Mouse (Mus musculus): ENCODE data around the gene Csrp3.

The Csrp3 gene

DNA sequence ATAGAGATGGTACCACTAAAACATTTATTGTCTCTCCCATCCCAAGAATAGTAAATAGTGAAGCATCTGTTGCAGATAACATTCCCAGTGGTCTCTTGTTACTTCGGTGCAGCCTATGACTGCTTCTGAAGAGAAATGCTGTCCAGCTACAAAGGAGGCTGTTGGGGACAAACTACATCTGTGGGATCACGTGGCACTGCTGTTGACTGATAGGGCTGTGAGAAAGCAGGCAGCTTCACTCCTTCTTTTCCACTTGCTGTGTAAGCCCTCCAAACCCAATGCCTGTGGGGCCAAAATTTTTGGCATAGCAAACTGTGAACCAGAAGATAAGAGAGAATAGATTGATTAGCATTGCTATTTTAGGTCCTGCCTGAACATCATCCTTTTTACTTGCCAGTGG is 17.4 kb downstream of the Csrp3 start:
- DNase-seq (ENCODE audit: extremely low read depth, low read depth), result no peak

DNA sequence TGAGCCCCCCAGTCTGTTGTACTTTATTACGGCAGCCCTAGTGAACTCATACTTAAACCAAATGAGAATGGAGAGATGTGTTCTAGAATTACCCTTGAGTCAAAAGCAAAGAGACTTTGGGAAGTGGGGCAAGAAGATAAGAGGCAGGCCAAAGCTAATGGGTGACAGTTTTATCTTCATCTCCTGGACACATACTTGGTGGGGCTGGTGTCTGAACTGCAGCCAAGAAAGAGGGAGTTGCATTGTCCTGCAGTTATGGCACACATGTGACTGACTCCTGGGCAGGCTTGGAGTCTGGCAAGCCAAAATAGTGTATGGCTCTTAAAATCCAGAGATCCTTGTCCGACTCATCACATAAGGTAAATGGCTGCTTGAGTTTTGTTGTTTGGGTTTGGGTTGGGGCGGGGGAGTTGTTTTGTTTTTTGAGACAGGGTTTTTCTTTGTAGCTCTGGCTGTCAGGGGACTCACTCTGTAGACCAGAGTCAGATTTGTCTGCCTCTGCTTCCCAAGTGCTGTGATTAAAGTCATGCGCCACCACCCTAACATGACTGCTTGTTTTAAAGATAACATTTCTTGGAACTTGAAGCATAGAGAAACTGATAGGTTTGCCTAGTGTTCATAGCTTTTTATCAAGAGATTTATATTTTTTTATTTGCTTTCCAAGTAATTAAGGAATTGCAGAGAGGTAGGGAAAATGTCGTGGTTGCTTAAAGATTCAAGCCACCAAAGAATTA is 18.5 kb downstream of the Csrp3 start:
- no peak for DNase-seq (ENCODE audit: extremely low read depth, low read depth)

DNA sequence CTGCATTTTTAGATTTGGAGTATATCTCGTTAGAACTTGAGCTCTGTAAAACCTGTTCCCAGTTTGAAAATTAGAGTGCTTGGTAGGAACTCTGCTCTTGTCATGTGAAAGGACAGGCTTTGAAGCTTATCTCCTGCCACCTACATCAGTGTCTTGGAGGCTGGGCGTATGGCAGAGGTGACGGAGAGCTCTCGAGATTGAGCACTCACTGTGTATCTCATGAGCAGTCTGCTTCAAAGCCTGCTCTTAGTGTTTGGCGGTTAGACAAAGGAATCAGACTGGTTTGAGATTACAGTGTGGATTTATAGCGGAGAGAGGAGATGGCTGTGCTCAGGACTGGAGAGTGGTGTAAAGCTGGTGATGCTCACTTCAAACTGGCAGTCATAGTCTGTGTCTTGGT is 22.7 kb downstream of the Csrp3 start:
- DNase-seq (ENCODE audit: extremely low read depth, low read depth), result no peak

DNA sequence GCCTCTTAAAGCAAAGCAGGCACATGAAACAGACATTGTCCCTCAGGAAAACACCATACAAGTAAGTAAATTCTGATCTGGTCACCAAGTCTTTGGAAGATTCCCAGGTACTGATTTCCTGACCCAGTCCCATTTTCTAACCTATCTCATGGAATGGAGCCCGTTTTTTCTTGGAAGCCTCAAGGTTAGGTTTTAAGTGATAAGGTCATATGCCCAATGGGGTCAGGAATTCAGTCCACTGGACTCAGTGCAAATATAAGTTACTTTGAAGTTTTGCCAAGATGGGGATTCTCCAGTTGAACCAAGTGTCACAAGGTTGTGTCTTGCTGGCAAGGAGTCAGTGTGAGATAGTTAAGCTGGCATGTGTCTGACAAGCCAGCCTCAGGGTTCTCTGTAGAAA is 23.2 kb downstream of the Csrp3 start:
- DNase-seq (ENCODE audit: extremely low read depth, low read depth), result no peak

DNA sequence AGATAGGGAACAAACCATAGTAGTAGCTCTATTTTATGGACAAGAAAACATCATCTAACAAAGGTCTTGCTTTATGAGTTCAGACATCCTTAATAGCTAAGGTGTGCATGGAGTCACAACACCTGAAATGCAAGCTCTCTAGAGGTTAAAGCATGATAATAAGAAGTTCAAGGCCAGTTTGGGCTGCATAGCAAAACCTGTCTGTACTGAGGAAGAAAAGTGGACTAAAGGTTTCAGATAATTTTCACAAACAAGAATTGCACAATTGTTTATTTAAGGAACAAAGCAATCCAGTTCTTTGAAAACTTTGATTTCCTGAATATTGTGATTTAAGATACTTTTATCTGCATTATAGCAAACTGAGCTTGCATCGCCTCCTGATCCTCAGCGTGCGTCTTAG is 24.2 kb downstream of the Csrp3 start:
- no peak for DNase-seq (ENCODE audit: extremely low read depth, low read depth)

DNA sequence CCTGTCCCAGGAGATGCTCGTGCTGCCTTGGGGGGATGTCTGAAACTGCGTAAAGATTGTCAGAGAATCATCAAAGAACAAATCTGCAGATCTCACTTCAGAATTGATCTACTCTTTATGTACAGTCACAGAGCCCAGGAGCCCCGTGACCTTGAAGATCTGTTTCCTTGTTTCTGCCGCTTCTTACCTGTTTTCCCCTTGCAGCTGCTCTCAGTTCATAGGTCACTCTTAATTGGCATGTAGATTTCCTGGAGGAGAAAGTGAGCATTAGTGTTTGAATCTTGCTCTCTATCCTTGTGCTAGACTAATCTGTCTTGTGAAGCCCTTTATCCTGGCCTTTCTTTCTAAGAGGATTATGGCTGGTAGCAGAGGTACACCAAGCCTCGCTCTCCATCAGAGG is 26.2 kb downstream of the Csrp3 start:
- no peak for DNase-seq (ENCODE audit: extremely low read depth, low read depth)

DNA sequence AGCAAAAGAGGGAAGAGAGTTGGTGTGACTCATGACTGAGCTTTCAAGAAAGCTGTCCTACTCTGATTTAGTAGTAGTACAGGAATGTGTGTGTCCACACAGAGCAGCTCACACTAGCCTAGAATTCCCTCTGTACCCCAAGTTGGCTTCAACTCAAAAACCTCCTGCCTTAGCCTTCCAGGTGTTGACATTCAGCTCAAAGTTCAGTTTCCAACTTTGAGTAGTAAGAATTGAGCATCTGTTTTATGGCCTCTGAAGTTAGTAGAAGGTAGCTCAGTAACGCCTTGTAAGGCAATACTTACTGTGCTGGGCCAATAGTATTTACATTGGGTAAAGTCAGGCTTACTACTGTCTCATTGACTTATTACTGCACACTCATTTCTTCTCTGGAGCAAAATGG is 34.2 kb downstream of the Csrp3 start:
- no peak for DNase-seq (ENCODE audit: extremely low read depth, low read depth)

DNA sequence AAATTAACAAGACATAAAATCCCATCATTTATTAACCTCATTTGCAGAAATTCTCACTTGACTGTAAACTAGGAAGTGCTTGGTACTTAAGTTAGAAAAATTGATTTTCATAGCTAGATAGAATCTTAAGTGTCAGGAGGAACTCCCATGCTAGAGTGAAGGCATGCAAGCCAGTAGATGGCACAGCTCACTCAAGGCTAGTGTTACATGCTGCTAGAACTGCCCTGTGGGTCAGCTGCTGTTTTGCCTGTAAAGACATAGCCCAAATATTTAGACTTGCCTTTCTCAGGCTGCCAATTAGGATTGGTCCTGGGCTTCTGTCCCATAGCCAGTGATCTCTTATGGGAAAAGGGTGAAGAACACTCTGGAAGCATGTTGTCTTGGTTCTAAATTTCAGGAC is 35.5 kb downstream of the Csrp3 start:
- no peak for DNase-seq (ENCODE audit: extremely low read depth, low read depth)

DNA sequence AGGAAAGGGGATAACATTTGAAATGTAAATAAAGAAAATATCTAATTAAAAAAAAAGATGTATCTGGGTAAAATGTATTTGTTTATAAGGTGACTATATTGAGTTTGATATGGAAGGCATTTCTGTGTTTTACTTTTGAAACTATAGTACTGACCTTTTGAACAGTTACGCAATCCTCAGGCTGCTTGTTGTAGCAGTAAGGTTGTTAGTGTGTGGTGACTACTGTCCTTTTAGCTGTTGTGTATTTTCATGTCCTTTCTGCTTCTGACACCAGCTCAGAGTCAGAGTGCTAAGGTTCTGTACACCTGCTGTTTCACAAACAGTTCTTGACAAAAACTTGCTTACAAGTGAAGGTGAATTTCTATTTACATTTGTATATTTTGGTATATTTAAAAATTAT is 37.2 kb downstream of the Csrp3 start:
- no peak for DNase-seq (ENCODE audit: extremely low read depth, low read depth)

DNA sequence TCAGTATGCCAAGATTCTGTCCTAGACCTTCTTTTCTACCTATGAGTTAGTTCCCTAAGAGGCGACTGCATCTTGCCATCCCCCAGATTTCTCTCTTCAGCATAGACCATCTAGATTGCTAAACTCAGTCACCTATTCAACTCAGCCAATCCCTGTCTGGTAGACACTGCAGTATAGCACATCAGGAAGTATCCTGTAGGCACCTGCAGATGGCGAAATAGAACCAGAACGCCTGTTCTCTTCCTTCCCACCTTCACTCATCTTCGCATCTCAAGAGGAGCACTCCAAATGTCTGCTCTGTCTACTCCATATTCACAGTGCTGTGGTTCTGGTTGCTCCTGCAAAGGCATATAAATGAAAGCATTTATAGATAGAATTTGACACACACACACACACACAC is 41.2 kb downstream of the Csrp3 start:
- no peak for DNase-seq (ENCODE audit: extremely low read depth, low read depth)

DNA sequence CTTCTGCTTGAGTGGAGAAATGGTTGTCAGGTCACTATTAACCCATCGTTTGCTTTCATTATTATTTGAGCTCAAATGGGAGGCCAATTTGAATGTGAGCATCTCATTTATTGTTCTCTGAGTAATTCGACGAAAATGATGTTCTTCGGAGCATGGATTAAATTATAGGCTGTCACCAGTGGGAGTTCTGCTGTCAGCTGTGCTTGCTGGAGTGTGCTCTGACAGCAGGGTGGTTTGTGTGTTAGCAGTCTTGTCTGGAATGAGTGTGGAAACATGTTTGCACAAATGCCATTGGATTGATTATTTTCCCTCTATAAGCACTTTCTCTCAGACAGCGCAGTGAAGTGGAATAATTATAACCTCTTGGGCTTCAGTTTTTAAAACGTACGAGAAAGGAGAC is 44.5 kb downstream of the Csrp3 start:
- no peak for DNase-seq (ENCODE audit: extremely low read depth, low read depth)

DNA sequence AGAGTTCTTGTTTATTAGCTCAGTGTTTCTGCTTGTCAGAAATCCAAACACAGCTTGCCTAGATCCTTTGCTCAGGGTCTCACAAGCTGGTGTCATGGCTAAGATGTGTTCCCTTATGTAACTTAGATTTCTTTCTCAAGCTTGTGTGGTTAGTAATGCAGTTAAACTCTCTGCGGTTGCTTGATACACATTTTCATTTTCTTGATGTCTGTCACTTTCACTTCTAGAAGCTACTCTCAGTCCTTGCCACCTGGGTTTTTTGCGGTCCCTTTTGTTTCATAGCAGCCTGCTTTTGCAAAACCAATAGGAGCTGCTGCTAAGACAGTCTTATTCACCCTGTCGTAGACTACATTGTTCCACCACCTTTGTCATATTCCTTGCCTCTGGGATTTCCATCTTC is 52.7 kb downstream of the Csrp3 start:
- no peak for DNase-seq (ENCODE audit: extremely low read depth, low read depth)

DNA sequence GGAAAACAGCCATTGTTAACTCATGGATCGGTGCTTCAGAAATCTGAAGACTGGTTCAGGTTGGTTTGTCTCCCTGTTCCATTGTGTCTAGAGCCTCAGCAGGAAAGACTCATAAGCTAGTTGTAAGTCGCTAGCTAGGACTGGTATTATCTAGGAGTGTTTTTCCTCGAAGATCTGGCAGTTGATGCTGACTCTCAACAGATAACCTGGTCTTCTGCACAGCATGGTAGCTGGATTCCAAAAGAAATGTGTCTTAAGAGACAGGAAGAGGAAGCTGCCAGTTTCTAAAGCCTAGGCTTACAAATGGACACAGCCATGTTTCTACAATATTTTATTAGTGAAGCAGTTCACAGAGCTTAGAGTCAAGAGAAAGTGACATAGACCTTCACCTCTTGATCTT is 56.4 kb downstream of the Csrp3 start:
- DNase-seq (ENCODE audit: extremely low read depth, low read depth), result peak; percentile 15

DNA sequence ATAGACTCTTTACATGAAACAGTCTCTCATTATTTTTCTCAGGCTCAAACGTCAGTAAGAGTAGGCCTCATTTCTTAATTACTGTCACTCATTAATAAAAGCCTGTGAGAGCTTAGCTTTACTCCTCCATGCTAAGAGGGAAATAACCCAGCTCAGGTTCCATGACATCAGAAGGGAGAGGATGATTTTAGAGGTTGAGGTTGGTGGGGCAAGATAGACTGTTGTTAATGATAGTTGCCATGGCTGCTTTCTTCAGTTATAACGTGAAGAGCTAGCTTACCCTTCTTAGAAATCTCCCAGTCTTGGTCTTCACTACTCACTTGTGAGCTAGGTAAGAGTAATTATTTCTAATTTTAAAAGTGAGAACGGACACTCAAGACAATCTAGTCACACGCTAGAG is 57.7 kb downstream of the Csrp3 start:
- DNase-seq (ENCODE audit: extremely low read depth, low read depth), result peak; percentile 44

DNA sequence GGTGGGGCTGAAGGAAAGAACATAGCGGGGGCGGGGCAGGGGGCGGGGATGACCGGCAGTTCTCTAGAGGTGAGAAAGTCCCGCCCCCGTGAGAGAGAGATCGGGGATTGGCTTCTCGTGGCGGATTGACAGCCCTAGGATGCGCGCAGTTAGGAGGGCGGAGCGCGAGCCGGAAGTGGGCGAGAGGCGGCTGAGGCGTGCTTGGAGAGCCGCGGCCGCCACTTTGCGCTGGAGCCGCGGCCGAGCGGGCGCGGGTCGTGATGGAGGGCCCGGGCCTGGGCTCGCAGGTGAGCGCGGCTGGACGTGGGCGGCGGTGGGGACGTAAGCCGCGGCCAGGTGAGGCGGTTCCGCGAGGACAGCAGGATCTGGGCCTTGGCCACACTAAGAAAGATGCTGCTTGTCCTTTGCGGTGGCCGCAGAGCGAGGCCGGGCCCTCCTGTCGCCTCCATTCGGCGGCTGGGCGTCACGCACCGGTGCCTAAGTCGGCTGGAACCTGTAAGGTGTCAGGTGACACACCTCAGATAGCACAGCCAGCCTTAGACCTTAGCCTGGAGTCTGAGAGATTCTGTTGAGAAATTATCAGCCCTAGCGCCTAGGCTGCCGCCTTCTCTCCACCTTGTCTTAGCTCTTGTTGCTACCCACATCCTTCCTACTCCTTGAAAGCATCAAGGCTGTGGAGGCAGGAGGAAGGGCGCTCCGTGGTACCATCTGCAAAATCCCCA is 58.8 kb downstream of the Csrp3 start, which contains the start of gene Zdhhc13:
Gene Zdhhc13 (plus strand): TSS at position 153 of the 722 bp plus-strand sequence.
- peak; percentile 82 for DNase-seq (ENCODE audit: extremely low read depth, low read depth)

DNA sequence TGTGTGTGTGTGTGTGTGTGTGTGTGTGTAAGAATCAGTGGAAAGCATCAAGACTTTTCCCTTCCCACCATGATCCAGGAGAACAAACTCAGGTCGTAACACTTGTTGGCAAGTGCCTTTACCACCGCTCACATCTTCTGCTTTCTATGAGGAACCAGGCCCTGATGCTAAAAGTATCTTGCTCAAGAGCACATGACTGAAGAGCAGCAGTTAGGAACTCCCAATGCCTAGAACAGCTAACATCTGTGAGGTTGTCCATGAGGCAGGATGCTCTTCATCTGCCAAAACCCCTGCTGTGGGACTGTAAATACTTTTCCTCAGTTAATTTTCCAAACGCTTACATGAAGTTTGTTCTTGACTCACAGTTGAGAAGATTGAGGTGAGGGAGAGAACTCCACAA is 59.5 kb downstream of the Csrp3 start:
- peak; percentile 33 for DNase-seq (ENCODE audit: extremely low read depth, low read depth)

DNA sequence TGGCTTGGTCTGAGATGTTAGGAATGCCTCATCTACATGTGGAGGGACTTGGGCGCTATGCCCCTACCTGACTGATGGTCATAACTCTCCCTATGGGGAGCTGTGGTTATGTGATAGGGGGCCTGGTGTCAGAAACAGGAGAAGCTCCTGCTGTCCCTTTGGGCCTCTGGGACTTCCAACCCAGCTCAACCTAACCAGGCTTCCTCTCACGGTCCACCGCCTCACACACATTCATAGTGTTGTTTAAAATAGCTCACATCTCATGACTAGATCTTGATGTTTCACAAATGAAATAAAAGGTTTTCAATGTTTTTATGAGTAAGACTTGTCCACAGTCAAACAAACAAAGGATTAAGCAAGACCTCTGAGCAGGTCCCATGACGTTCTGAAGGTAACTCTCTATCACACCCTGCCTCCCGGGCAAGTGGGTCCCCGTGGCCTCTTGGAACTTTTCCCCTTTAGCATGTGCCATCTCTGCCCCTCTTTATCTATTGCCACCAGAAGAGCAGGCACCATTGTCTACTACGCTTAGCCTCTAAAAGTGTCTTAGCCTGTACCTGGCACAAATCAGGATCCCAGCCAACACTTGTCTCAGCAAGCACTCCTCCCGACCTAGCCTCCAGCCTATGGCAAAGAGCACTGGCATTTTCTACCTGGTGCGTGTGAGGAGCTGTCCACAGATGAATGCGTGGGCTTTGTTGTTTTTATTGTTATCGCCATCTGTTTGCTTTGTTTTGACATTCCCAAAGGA is 62.9 kb downstream of the Csrp3 start:
- no peak for DNase-seq (ENCODE audit: extremely low read depth, low read depth)

DNA sequence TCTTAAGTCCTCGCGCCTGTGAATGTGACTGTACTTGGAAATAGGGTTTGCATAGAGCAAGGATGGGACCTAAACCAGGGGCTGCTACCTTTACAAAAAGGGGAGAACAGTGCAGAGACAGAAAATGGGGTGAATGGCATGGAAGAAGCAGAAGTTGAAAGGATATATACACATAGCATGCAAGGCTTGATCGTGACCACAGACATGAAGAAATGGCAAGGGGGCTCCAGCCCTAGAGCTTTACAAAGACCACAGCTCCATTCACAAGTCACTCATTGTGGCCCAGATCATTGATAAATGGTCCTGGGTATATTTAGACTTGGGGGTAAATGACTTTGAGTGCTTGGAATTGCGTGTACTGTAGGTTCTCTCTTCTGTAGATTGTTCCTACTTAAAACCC is 65.4 kb downstream of the Csrp3 start:
- DNase-seq (ENCODE audit: extremely low read depth, low read depth), result no peak
